Mouse (Mus musculus): Measurements from ENCODE around the gene Skil. TPM values are rescaled to one million over a fixed set of nuclear protein-coding genes. Genes with fewer than 3 reads are reported as not detected.

The Skil gene
- total RNA-seq (2014; rRNA removed) (36.4 and 38.9 TPM in 2 replicates), polyA plus RNA-seq (2015; fragmentation: Nextera tagmentation; extraction: Ambion mirVana) (23.9 and 25.1 TPM in 2 replicates)

DNA sequence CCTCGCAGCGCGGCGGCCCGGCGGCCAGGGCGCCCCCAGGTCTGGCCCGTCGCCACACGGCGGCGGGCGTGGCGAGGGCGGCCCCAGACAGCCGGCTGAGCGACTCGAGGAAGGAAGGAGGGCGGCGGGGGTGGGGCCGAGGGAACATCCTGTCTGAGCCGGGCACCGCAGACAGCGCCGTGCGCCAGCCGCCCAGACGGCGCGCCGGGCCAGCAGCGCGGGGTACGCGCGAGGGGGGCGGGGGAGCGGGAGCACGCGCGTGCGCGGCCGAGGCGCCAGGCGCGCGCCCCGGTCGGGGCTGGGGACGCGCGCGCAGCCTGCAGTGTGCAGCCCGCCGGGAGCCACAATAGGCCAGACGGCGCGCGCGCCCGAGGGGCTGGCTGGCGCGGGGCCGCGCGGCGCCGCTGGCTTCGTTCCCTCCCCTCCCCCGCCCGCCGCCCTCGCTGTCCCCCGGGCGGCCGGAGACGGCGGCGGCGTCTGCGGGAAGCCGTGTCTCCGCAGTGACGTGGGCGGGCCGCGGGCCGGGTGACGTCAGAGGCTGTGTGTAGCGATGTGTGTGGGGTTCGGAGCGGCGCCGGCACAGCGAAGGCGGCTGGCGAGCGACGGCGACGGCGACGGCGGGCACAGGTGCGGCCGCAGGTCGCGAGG, at the start of gene Skil:
Gene Skil (plus strand): TSS at position 528 of the 648 bp plus-strand sequence.
- peak; percentile 95 for ATAC-seq
- Histone ChIP-seq H3K27ac (peak within 1 kb of the TSS; percentile 99), H3K4me2 (ENCODE audit: low read depth, low read length) (peak within 1 kb of the TSS; percentile 92), H3K4me1 (ENCODE audit: insufficient read depth, low read length) (peaks cover 23% of the 10 kb centered on the region), H3K9ac (replicated peaks; ENCODE audit: low read length) (peak within 1 kb of the TSS; percentile 96), H3K4me3 (ENCODE audit: low read length) (peak within 1 kb of the TSS; percentile 92), H3K27me3 (ENCODE audit: insufficient read depth, low read length) (no peaks in the 10 kb centered on the region), H3K9me3 (ENCODE audit: low read length) (no peaks in the 10 kb centered on the region), H3K36me3 (ENCODE audit: insufficient read depth, low read length) (peaks cover 4% of the 10 kb centered on the region; the same call in 1 of the 2 replicates)
- WGBS, result under 1% methylated on average over 64 of the region's 109 CpGs
- DNase-seq (ENCODE audit: low spot score), result peak; percentile 98
- no peak for TF ChIP-seq CTCF (IDR thresholded peaks at IDR 0.05; ENCODE audit: low read depth)

DNA sequence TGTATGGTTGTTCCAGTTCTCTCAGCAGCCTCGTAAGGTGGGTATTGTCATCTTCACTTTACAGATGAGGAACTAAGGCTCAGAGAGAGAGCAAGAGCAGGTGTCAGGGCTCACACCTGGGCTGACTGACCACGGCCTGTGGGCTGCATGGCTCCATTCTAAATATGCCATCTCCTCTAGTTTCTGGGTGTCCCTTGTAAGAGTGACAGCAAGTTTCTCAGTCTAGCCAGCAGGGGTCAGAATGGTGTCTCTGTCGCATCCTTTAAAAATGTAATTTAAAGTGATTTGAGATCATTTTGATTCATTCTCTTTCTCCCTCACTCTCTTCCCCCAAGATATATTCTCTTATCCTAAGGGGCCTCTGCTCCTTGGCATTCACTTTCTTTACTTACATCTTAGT, 47.6 kb upstream of the Skil start:
- Histone ChIP-seq H3K9me3 (ENCODE audit: low read length) (no peaks in the 10 kb centered on the region), H3K27me3 (ENCODE audit: insufficient read depth, low read length) (no peaks in the 10 kb centered on the region), H3K27ac (no peak overlapping the region), H3K9ac (replicated peaks; ENCODE audit: low read length) (no peak overlapping the region), H3K36me3 (ENCODE audit: insufficient read depth, low read length) (peaks cover 18% of the 10 kb centered on the region), H3K4me1 (ENCODE audit: insufficient read depth, low read length) (no peaks in the 10 kb centered on the region), H3K4me3 (ENCODE audit: low read length) (no peak overlapping the region), H3K4me2 (ENCODE audit: low read depth, low read length) (no peak overlapping the region)
- 67% methylated on average over 3 of the region's 3 CpGs for WGBS
- DNase-seq (ENCODE audit: low spot score) (peak; percentile 39), ATAC-seq (no peak)
- peak; percentile 60 for TF ChIP-seq CTCF (IDR thresholded peaks at IDR 0.05; ENCODE audit: low read depth)

GRCm38 (mm10) chr3:31049087-31049486, 45.8 kb upstream of the Skil start:
- WGBS, result 80% methylated on average over 5 of the region's 5 CpGs

GRCm38 (mm10) chr3:31050375-31050774, 44.5 kb upstream of the Skil start:
- TF ChIP-seq CTCF (IDR thresholded peaks at IDR 0.05; ENCODE audit: low read depth), result no peak
- ATAC-seq (peak; percentile 84), DNase-seq (ENCODE audit: low spot score) (peak; percentile 67)
- no peak overlapping the region for H3K9ac ChIP-seq (replicated peaks; ENCODE audit: low read length)
- H3K27ac ChIP-seq, result peak overlapping the region; percentile 4; the same call in 1 of the 2 replicates
- no peak overlapping the region for H3K4me2 ChIP-seq (ENCODE audit: low read depth, low read length)
- peaks cover 9% of the 10 kb centered on the region for H3K36me3 ChIP-seq (ENCODE audit: insufficient read depth, low read length)
- WGBS, result 52% methylated on average over 7 of the region's 7 CpGs
- H3K27me3 ChIP-seq (ENCODE audit: insufficient read depth, low read length), result no peaks in the 10 kb centered on the region
- no peaks in the 10 kb centered on the region for H3K9me3 ChIP-seq (ENCODE audit: low read length)
- H3K4me3 ChIP-seq (ENCODE audit: low read length), result no peak overlapping the region
- no peaks in the 10 kb centered on the region for H3K4me1 ChIP-seq (ENCODE audit: insufficient read depth, low read length)

More at GRCm38 (mm10) chr3:31049087-31049486, 45.8 kb upstream of the Skil start:
- Histone ChIP-seq H3K27ac (no peak overlapping the region), H3K9me3 (ENCODE audit: low read length) (no peaks in the 10 kb centered on the region), H3K27me3 (ENCODE audit: insufficient read depth, low read length) (no peaks in the 10 kb centered on the region), H3K9ac (replicated peaks; ENCODE audit: low read length) (no peak overlapping the region), H3K36me3 (ENCODE audit: insufficient read depth, low read length) (peaks cover 11% of the 10 kb centered on the region), H3K4me3 (ENCODE audit: low read length) (no peak overlapping the region), H3K4me2 (ENCODE audit: low read depth, low read length) (no peak overlapping the region), H3K4me1 (ENCODE audit: insufficient read depth, low read length) (no peaks in the 10 kb centered on the region)
- no peak for DNase-seq (ENCODE audit: low spot score)
- peak; percentile 37 for TF ChIP-seq CTCF (IDR thresholded peaks at IDR 0.05; ENCODE audit: low read depth)
- peak; percentile 25; the same call in 1 of the 2 replicates for ATAC-seq

DNA sequence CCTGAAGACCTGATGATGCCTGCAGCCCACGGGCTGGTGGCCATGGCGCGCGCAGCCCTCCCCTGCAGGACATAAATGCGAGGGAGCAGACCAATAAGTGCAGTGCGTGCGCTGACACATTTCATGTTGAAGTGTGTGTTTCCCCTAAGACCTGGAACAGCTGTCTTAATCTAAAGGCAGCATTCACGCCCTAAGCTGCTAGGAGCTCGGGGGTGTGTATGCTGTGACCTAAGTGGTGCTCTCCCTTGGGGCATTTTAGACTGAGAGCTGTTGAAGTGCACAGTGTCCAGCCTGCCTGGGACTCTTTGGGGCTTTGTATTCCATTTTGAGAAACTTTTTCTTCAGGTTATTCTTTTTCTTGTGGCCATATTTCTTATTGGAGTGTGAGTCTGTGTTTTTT, 43.1 kb upstream of the Skil start:
- DNase-seq (ENCODE audit: low spot score) (no peak), ATAC-seq (no peak)
- no peak overlapping the region for H3K4me2 ChIP-seq (ENCODE audit: low read depth, low read length)
- no peak overlapping the region for H3K4me3 ChIP-seq (ENCODE audit: low read length)
- WGBS, result 76% methylated on average over 9 of the region's 9 CpGs
- H3K36me3 ChIP-seq (ENCODE audit: insufficient read depth, low read length), result peaks cover 9% of the 10 kb centered on the region
- H3K27me3 ChIP-seq (ENCODE audit: insufficient read depth, low read length), result no peaks in the 10 kb centered on the region
- no peaks in the 10 kb centered on the region for H3K4me1 ChIP-seq (ENCODE audit: insufficient read depth, low read length)
- no peak overlapping the region for H3K27ac ChIP-seq
- no peaks in the 10 kb centered on the region for H3K9me3 ChIP-seq (ENCODE audit: low read length)
- H3K9ac ChIP-seq (replicated peaks; ENCODE audit: low read length), result no peak overlapping the region; the same call in 1 of the 2 replicates
- TF ChIP-seq CTCF (IDR thresholded peaks at IDR 0.05; ENCODE audit: low read depth), result no peak

DNA sequence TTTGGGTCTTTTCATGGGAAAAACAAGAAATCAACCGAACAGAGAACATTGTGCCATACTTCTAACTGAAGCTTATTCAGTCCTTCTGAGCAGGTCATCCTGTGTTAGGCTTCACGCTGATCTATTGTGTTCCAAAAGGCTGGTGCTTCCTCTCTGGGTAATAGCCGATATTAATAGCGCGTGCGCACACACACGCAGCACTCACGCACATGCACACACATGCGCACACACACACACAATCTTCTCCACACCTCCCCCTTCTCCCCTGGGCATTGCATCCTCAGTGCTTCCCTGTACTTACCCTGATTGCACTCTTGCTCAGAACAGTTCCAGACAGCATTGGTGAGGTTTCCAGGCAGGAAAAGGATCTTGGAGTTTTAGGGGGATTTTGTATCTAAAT, 41.7 kb upstream of the Skil start:
- Histone ChIP-seq H3K4me1 (ENCODE audit: insufficient read depth, low read length) (no peaks in the 10 kb centered on the region), H3K4me2 (ENCODE audit: low read depth, low read length) (no peak overlapping the region), H3K36me3 (ENCODE audit: insufficient read depth, low read length) (peaks cover 9% of the 10 kb centered on the region), H3K4me3 (ENCODE audit: low read length) (no peak overlapping the region), H3K27me3 (ENCODE audit: insufficient read depth, low read length) (no peaks in the 10 kb centered on the region), H3K27ac (no peak overlapping the region), H3K9me3 (ENCODE audit: low read length) (no peaks in the 10 kb centered on the region), H3K9ac (replicated peaks; ENCODE audit: low read length) (no peak overlapping the region)
- no peak for DNase-seq (ENCODE audit: low spot score)
- no peak for ATAC-seq
- 89% methylated on average over 9 of the region's 9 CpGs for WGBS
- TF ChIP-seq CTCF (IDR thresholded peaks at IDR 0.05; ENCODE audit: low read depth), result no peak

- no peaks in the 10 kb centered on the region for H3K27me3 ChIP-seq (ENCODE audit: insufficient read depth, low read length)
- H3K4me1 ChIP-seq (ENCODE audit: insufficient read depth, low read length), result no peaks in the 10 kb centered on the region
- H3K9me3 ChIP-seq (ENCODE audit: low read length), result no peaks in the 10 kb centered on the region
- H3K4me2 ChIP-seq (ENCODE audit: low read depth, low read length), result no peak overlapping the region
- no peak overlapping the region for H3K4me3 ChIP-seq (ENCODE audit: low read length)
- no peak overlapping the region for H3K9ac ChIP-seq (replicated peaks; ENCODE audit: low read length)
- no peak overlapping the region for H3K27ac ChIP-seq
- WGBS, result 93% methylated on average over 8 of the region's 8 CpGs
- DNase-seq (ENCODE audit: low spot score) (no peak), ATAC-seq (no peak)
- no peak for TF ChIP-seq CTCF (IDR thresholded peaks at IDR 0.05; ENCODE audit: low read depth)
- peaks cover 4% of the 10 kb centered on the region; the same call in 1 of the 2 replicates for H3K36me3 ChIP-seq (ENCODE audit: insufficient read depth, low read length)
Measured at GRCm38 (mm10) chr3:31054888-31055287, 40.0 kb upstream of the Skil start.
